Mouse (Mus musculus) Muller cell, postnatal 12 days (primary cell): ENCODE results near the gene Pfkfb4.

Experiments
- DNase-seq: peaks from one replicate; pipeline ENCODE4 v3.0.0-alpha.2; 2015; ENCODE audit errors: inconsistent ontology term

The Pfkfb4 gene

DNA sequence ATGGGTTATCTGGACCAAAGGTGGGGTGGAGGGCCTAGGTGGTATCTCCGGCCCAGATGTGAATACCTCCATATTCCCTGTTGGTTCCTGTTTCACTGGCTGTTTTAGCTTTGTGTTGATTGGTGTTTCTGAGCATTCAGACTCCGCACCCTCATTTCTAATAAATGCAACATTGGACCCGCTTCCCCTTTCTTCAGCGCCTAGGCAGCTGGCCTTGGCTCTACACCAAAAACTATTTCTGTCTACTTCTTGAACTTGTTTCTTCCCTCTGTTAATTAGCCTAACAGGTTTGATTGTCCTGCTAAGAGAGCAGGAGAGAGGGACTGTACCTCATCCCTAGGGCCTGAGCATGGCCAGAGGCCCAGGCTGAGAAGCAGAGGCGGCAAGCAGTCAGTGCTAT, 66.0 kb downstream of the Pfkfb4 start:
- no peak for DNase-seq

DNA sequence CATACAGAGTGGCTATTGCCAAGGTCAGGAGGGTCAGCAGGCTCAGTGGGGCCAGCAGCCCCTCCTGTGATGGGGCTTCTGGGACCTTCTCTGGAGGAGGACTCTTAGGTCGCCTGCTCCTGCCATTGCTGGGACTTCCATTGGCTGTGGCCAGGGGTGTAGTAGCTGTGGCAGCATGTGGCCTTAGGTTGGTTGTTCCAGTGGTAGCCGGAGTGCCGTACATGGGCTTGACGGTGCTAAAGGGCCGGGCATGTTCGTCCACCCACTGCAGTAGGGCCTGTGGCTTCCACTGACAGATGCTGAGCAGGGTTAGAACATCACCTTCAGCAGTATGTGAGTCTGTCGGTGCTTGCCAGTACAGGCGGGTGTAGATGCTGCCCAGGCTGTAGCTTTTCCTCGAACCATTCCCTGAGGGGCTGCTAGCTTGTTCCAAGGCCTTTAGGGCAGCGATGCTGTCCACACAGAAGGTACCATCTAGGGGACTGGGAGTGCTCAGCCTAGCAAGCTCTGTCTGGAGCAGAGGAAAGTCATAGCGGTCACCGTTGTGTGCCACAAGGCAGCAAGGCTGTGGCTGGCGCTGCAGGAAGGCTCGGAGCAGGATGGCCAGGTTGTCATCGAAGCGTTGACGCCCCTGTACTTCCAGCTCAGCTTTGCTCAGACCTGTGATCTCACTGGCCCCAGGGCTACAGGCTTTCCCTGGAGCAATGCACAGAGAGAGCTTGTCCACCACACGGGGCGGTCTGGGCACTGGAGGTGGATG, 66.6 kb downstream of the Pfkfb4 start:
- DNase-seq: no peak

DNA sequence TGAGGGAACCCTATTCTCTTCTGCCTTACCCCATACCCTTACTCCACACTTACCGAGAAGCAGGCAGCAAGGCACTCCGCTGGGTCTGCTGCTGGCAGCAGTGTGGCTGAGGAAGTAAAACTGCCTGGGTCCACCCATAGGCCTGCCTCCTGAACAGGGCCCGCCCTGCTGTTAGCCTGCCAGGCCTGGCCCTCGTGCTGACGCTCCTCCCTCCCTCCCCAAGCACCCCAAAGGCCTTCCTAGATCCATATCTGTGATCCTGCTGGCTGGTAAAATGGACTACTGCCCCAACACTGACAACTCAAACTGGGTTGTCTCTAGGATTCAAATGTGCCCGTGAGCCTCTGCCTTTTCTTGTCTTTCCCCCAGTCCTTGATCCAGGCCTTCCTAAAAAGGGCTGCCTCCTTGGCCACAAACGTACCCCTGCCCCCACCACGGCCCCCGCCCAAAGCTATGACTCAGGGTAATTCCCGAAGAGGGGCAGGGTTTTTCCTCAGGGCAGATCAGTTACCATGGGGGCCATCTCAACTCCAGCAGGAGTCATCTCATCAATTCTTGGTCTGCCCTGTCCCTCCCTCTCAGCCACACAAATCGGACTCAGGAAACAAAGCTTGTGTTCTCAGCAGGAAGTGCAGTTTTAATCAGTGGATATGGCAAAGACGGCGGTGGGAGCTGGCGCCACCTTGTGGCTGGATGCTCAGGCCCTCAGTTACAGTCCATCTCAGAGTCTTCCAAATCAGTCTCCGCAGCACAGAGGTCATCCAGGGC, 67.7 kb downstream of the Pfkfb4 start, which contains the start of gene Trex1:
Trex1 (minus strand) TSS at position 599 of the 768 bp plus-strand sequence.
- peak; percentile 91 for DNase-seq

DNA sequence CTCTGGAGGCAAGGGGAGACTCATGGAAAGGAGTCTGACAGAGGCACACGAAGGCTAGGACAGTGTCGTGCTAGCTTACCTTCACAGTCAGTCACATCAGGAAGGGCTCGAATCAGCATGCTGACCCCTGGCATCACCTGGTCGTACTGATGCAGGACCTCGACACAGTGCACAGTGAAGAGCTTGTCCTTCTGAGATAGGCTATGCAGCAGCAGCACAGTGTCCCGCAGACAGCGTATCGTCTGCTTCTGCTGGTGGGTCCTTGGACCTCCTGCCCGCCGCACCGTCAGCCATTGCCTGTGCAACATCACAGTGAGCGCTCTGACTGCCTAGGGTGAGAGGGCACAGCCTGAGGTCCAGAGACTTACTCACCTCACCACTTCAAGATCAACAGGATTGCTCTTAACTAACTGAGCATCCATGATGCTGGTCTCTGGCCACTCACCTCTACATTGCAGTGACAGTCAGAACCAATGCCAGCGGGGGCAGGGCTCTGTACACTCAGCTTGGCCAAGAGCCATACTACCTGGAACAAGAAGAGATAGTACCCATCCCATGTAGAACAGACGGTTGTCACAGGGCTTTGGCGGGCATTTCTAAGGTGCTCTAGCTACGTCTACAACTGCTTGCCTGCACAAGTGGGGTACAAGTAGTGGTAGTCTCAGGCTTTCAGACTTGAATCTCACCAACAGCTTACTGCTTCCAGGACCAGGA, 68.8 kb downstream of the Pfkfb4 start:
- no peak for DNase-seq

DNA sequence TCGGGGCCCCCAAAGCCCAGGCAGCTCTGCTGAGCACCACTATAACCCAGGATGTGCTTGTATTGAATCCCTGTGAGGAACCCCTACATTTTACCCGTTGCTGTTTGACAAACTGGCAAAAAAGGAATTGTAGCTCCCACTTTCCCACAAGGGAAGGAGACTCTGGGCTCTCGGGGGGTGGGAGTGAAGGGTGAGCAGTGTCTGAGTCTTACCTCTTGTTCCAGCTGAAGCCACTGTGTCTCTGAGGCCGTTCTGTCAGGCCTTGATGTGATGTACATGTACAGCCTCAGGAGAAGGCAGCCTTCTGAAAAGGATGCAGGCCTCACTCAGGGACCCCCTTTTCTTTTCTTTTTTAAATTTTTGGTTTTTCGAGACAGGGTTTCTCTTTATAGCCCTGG, 69.3 kb downstream of the Pfkfb4 start:
- DNase-seq: no peak

DNA sequence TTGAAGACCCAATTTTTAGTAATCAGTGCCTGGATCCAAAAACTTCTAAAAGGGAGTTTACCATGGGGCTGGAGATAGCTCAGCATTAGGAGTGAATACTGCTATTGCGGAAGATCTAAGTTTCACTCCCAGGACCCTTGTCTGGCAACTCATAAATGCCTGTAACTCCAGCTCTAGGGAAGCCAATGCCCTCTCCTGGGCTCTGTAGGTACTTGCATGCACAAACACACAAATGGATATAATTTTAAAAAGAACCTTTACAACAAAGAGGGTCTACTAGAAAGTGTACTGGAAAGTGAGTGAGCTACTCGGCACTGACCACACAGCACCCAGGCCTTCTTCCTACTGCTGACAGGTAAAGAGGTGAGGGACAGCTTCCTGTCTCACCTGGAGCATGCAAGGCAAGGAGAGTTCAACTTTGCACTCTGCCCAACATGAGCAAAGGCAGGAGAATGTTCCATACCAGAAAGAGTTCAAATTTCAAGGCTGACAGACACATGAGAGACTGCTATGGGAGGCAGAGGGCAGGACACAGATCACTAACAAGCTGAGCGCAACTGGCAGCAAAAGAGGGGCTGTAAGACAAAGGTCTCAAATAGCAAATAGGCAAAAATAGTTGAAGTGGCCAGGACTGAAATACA, 76.6 kb downstream of the Pfkfb4 start:
- DNase-seq: no peak

DNA sequence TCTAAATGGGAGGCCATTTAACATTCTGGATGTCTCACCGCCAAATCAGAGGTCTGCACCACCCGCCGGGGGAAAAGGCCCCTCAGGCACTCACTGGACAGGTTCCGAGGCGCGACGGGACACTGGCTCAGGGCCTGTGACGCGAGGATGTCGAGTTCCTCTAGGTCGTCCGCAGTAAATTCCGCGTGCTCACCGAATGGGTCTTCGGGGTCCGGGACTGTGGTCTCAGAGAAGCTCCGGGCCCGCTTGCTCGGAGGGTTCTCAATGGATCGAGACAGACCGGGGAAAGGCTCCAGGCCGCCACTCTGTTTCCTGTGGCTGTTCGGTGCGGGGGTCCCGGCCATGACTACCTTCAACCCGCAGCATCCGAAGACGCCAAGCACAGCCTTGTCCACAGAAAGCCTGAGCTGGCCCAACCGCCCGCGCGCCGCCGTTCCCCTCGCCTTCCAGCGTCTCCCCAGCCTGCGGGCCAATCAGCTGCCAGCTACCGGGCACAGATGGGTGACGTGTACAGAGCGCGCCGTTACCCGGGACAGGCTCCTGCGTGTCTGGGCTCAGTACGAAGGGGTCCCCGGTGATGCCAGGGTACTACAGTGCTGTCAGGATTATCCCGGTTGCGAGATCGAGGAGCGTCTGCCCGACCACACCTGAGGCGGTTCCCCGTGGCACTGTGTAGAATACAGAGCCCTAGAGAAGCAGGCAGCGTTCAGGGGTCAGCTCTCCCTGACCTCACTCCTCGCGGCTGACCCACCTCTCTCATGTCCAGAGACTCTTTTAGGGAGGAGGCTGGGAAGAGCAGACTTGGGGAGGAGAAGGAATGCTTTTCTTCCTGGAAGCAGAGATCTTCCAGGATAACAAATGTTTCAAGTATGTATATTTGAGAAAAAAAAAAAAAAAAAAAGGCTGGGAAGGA, 82.3 kb downstream of the Pfkfb4 start, which contains the start of gene Atrip:
Atrip (minus strand) TSS at position 464 of the 913 bp plus-strand sequence.
- DNase-seq: peak; percentile 91

DNA sequence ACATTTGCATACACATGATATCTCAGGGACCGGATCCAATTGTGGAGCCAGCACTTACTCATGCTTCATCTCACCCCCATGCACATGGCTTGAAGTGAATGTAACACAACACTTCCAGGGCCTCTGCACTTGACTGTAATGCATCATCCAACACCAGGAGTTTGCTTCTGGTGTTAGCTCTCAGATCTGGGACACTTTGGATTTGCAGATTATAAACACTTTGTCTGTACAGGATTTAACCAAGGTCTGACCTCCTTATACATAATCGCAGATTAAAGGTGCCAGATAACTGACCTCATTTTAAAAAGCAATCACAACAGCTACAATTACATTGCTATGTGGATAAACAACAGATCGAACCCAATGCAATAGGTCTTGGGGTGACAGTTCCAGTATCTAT, 88.9 kb downstream of the Pfkfb4 start:
- DNase-seq: no peak

DNA sequence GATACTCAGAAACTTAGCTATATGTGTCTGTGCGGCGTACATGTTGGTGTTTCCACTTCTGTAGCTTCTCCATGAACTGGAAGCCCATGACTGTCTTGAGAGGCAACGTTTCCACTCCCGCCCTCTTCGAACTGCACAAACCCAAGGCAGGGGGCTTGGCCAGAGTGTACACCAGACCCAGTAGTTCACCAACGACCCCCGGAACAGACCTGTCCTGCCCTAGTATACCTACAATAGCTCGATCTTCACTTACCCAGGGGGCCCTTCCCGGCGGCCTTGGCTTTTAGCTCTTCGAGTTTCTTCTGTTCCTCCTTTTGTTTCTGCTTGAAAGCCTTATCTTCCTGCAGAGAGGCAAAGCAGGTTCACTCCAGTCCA, 90.2 kb downstream of the Pfkfb4 start:
- no peak for DNase-seq
